Mouse (Mus musculus) small intestine, adult 2 months (tissue): Measurements from ENCODE around the gene Ppara. TPM values are rescaled to one million over a fixed set of nuclear protein-coding genes. Genes with fewer than 3 reads are reported as not detected.

Experiments
- H3K27ac ChIP-seq: fragments of 200-500 bp; 2 replicates; pipeline ENCODE4 v1.5.1; 2012; ENCODE audit warnings: low read depth, low read length, control low read depth, inconsistent platforms; ENCODE audit not compliant: insufficient read depth
- H3K27me3 ChIP-seq: fragments of 200-500 bp; 2 replicates; pipeline ENCODE4 v1.6.1; 2012; ENCODE audit warnings: mild to moderate bottlenecking, moderate library complexity, low read length, inconsistent platforms; ENCODE audit not compliant: control insufficient read depth, insufficient read depth
- H3K36me3 ChIP-seq: fragments of 200-500 bp; 2 replicates; pipeline ENCODE4 v1.6.1; 2012; ENCODE audit warnings: mild to moderate bottlenecking, low read length, control low read depth, inconsistent platforms; ENCODE audit not compliant: control insufficient read depth, insufficient read depth
- H3K4me1 ChIP-seq: fragments of 200-500 bp; 2 replicates; pipeline ENCODE4 v1.6.1; 2012; ENCODE audit warnings: low read length, inconsistent platforms, mixed read lengths; ENCODE audit not compliant: control insufficient read depth, insufficient read depth, insufficient read length
- H3K4me3 ChIP-seq: fragments of 200-500 bp; 2 replicates; pipeline ENCODE4 v1.5.1; 2012; ENCODE audit warnings: low read depth, mild to moderate bottlenecking, control low read depth, inconsistent platforms, low read length, moderate library complexity
- CTCF ChIP-seq: fragments of 200-500 bp; IDR thresholded peaks from 2 replicates; pipeline ENCODE4 v1.5.1; 2012; ENCODE audit warnings: low read depth, mild to moderate bottlenecking, control low read depth, inconsistent platforms, low read length, moderate library complexity, mixed read lengths; ENCODE audit not compliant: insufficient replicate concordance, insufficient read length; ENCODE audit errors: extremely low read depth
- POLR2A ChIP-seq: fragments of 200-500 bp; IDR thresholded peaks from 2 replicates; pipeline ENCODE4 v1.6.1; 2012; ENCODE audit warnings: low read depth, mild to moderate bottlenecking, control low read depth, inconsistent platforms, low read length, moderate library complexity
- WGBS: fragments of 180-500 bp; shearing (Covaris S2); methylation state at CpG from one replicate; pipeline ENCODE4 v1.1.7; 2018; 5-methylcytosine and 5-hydroxymethylcytosine counted together
- polyA plus RNA-seq: library from polyadenylated mRNA; depleted of rRNA; stranded (reverse); fragments of >200 nt; gene quantifications from 2 replicates; pipeline ENCODE4 v1.2.3, GENCODE M21; 2012

Gene Ppara
- polyA plus RNA-seq, 1 experiment, result 7.2 TPM

DNA sequence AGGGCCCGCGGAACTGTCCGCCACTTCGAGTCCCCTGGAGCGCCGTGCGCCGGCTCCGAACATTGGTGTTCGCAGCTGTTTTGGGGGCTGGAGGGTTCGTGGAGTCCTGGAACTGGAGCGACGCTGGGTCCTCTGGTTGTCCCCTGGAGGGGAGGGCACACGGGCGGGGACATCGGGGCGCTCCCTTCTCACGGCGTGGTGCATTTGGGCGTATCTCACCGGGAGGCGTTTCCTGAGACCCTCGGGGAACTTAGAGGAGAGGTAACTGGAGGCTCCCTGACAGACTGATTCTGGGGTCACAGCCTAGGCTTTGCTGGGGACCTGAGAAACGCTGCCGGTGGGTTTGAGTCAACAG lies 1.0 kb downstream of the Ppara start:
- Histone ChIP-seq H3K36me3 (peaks cover 2% of the 10 kb centered on the region; the same call in 1 of the 2 replicates), H3K27me3 (no peaks in the 10 kb centered on the region), H3K27ac (peak overlapping the region; percentile 70), H3K4me3 (peak overlapping the region; percentile 95), H3K4me1 (peaks cover 17% of the 10 kb centered on the region)
- under 1% methylated on average over 25 of the region's 25 CpGs for WGBS
- TF ChIP-seq CTCF (no peak), POLR2A (no peak)

DNA sequence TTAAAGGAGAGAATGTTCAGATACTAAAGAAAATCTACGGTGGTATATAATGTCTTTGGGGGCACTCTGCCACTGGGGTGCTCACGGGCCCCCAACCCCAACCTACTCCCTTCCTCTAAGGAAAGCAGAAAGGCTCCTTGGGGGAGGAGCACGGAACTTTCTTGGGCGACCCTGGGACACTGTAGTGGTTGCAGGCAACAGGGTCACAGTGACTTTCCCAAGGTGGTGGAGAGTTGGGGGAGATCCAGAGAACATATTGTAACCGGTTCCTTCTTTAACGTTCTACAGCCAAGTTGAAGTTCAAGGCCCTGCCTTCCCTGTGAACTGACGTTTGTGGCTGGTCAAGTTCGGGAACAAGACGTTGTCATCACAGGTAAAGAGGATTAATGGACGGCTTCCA lies 1.7 kb downstream of the Ppara start:
- H3K4me3 ChIP-seq, result peak overlapping the region; percentile 95
- H3K27me3 ChIP-seq, result no peaks in the 10 kb centered on the region
- TF ChIP-seq CTCF (no peak), POLR2A (no peak)
- H3K27ac ChIP-seq, result no peak overlapping the region
- WGBS, result 35% methylated on average over 10 of the region's 10 CpGs
- H3K4me1 ChIP-seq, result peaks cover 17% of the 10 kb centered on the region
- peaks cover 2% of the 10 kb centered on the region; the same call in 1 of the 2 replicates for H3K36me3 ChIP-seq

DNA sequence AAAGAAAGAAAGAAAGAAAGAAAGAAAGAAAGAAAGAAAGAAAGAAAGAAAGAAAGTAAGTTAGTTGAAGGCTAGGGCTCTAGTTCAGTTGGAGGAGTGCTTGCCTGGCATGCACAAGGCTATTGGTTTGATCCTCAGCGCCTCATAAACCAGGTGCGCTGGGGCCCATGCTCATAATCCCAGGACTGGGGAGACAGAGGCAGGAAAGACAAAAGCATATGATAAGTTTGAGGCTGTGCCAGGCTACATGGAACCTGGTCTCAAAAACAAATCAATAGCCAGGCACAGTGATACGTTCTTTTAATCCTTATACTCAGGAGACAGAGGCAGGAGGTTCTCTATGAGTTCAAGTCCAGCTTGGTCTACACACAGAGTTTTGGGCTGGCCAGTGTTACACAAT lies 3.6 kb downstream of the Ppara start:
- Histone ChIP-seq H3K4me1 (peaks cover 13% of the 10 kb centered on the region), H3K27ac (no peak overlapping the region), H3K27me3 (no peaks in the 10 kb centered on the region), H3K4me3 (no peak overlapping the region), H3K36me3 (peaks cover 3% of the 10 kb centered on the region; the same call in 1 of the 2 replicates)
- 62% methylated on average over 3 of the region's 3 CpGs for WGBS
- TF ChIP-seq POLR2A (no peak), CTCF (no peak)

DNA sequence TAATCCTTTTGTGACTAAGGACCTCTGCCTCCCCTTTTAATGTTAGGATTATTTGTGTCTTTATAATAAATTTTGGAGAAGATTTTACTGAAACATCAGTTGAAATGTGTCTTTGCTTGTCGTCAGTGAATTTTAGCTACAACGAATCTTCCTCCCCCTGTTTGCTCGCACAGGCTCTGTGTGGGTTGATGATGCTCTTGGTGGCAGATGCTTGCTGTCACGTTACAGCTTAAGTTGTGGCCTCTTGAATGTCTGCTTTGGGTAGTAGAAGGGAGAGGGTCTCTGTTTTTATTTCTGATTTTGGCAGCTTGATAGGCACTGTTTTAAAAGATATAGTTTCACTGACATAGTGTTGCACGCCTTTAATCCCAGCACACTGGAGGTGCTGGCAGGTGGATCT lies 4.2 kb downstream of the Ppara start:
- Histone ChIP-seq H3K4me3 (no peak overlapping the region), H3K27ac (no peak overlapping the region), H3K36me3 (peaks cover 3% of the 10 kb centered on the region; the same call in 1 of the 2 replicates), H3K27me3 (no peaks in the 10 kb centered on the region), H3K4me1 (peaks cover 15% of the 10 kb centered on the region)
- no peak for TF ChIP-seq POLR2A
- no peak for TF ChIP-seq CTCF
- 88% methylated on average over 5 of the region's 5 CpGs for WGBS

DNA sequence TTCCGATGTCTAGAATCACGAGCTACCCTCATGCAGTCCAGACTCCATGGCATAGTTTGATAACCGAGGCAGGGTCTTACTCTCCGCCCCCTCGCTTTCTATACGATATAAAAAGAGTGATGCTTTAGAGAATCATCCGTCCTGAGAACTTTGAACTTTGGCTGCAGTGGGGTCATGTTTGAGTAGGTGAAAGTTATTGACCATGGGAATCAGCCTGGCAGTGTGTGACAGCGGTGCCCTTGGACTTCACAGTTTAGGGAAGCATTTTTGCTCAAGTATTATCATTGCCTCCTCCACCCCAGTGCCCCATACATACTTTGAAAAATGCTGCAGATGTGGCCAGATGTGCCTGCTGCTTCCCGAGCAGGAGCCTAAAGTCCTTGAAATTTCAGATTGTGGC lies 7.8 kb downstream of the Ppara start:
- Histone ChIP-seq H3K4me3 (no peak overlapping the region), H3K27ac (no peak overlapping the region)
- 66% methylated on average over 9 of the region's 9 CpGs for WGBS

DNA sequence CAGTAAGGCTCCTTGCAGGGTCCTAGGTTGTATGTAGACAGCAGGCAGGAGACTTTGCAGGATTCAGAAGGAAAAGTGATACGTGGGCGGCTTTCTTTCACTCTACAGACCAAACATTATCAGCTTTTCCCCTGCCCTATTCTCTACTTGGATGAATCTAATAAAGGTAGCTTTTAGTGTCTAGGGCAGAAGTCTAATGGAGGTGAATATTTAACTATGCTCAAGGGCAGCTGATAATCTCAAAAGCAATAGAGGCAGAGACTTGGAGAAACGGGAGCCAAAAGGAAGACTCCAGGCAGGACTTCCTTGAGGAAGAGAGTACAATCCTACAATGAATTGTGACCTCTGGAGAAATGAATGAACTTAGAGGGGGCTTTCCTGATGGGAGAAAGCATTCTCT lies 9.2 kb downstream of the Ppara start:
- peak overlapping the region; percentile 92 for H3K27ac ChIP-seq

More for the DNA sequence above, 7.8 kb downstream of the Ppara start:
- peaks cover 3% of the 10 kb centered on the region; the same call in 1 of the 2 replicates for H3K36me3 ChIP-seq
- TF ChIP-seq POLR2A, result no peak
- no peak for TF ChIP-seq CTCF
- no peaks in the 10 kb centered on the region for H3K27me3 ChIP-seq
- H3K4me1 ChIP-seq, result peaks cover 36% of the 10 kb centered on the region

DNA sequence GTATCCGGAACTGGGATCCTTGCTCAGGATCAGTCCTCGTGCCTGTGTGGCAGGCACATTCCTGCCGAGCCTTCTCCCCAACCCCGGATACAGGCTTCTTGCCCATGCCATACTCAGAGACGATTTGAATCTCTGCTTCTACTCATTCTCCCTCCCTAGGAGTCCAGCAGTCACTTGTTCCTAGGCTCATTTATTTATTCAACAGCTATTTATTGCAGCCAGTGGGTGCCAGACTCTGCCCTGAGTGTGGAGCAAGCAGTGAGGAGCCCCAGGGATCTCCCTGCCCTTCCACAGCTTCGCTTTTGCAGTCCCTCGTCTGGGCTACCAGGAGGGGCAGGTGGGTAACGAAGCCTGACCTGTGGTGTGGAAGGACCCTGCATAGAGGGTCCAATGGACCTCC lies 11.4 kb downstream of the Ppara start:
- TF ChIP-seq POLR2A (no peak), CTCF (no peak)
- peak overlapping the region; percentile 15; the same call in 1 of the 2 replicates for H3K4me3 ChIP-seq
- H3K27ac ChIP-seq, result peak overlapping the region; percentile 38; the same call in 1 of the 2 replicates
- no peaks in the 10 kb centered on the region for H3K27me3 ChIP-seq
- H3K4me1 ChIP-seq, result peaks cover 46% of the 10 kb centered on the region
- 0 out of 2 replicates have a peak, but pooled peaks cover 1% of the 10 kb centered on the region for H3K36me3 ChIP-seq
- 32% methylated on average over 8 of the region's 8 CpGs for WGBS

More for the DNA sequence above, 9.2 kb downstream of the Ppara start:
- H3K27me3 ChIP-seq, result no peaks in the 10 kb centered on the region
- no peak for TF ChIP-seq CTCF
- TF ChIP-seq POLR2A, result no peak
- 29% methylated on average over 3 of the region's 3 CpGs for WGBS
- peak overlapping the region; percentile 36; the same call in 1 of the 2 replicates for H3K4me3 ChIP-seq
- 0 out of 2 replicates have a peak, but pooled peaks cover 1% of the 10 kb centered on the region for H3K36me3 ChIP-seq
- peaks cover 41% of the 10 kb centered on the region for H3K4me1 ChIP-seq

DNA sequence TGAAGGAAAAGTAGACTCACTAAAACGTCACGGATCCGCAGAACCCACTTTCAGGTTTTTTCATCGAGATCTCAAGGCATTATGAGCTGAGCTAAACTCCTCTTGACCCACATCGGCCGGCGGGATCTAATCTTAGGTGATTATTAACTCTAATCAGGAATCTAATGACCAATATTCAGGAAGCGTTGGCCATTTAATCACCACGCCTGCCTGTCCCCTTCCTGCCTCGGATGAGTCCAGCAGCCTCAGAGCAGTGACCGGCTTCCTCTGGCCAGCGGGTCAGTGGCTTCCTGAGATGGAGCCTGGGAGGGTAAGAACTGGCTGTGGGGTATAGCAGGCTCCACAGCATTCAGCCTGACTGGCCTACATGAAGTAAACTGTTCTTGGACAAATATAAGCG lies 11.9 kb downstream of the Ppara start:
- Histone ChIP-seq H3K27ac (peak overlapping the region; percentile 38; the same call in 1 of the 2 replicates), H3K4me3 (peak overlapping the region; percentile 15; the same call in 1 of the 2 replicates), H3K4me1 (peaks cover 46% of the 10 kb centered on the region), H3K27me3 (no peaks in the 10 kb centered on the region), H3K36me3 (0 out of 2 replicates have a peak, but pooled peaks cover 1% of the 10 kb centered on the region)
- TF ChIP-seq CTCF, result no peak
- TF ChIP-seq POLR2A, result no peak
- WGBS, result 26% methylated on average over 13 of the region's 13 CpGs
